Mouse (Mus musculus) E14TG2a.4 (cell line): ENCODE data around the gene Gm44965.

Source experiments
- H3K27me3 ChIP-seq: 2 replicates; pipeline ENCODE4 v1.6.1; 2014; ENCODE audit warnings: low read length, control low read depth; ENCODE audit not compliant: insufficient read depth
- H3K36me3 ChIP-seq: 2 replicates; pipeline ENCODE4 v1.6.1; 2014; ENCODE audit warnings: low read length, control low read depth; ENCODE audit not compliant: insufficient read depth
- H3K4me1 ChIP-seq: replicated peaks from 2 replicates; pipeline ENCODE4 v1.6.1; 2014; ENCODE audit warnings: low read depth, low read length, control low read depth
- H3K4me3 ChIP-seq: replicated peaks from 2 replicates; pipeline ENCODE4 v1.5.1; 2014; ENCODE audit warnings: mild to moderate bottlenecking, low read length
- H3K9me3 ChIP-seq: 2 replicates; pipeline ENCODE4 v1.6.1; 2014; ENCODE audit warnings: low read length, control low read depth
- CTCF ChIP-seq: conservative IDR thresholded peaks from 2 replicates; pipeline ENCODE4 v1.5.1; 2014; ENCODE audit warnings: low read length
- NANOG ChIP-seq: IDR thresholded peaks from 2 replicates; pipeline ENCODE4 v1.6.1; 2014; ENCODE audit warnings: borderline replicate concordance, low read length, mixed read lengths
- POU5F1 ChIP-seq: IDR thresholded peaks from 2 replicates; pipeline ENCODE4 v1.6.1; 2014; ENCODE audit warnings: low read length, borderline replicate concordance

Gm44965 gene

DNA sequence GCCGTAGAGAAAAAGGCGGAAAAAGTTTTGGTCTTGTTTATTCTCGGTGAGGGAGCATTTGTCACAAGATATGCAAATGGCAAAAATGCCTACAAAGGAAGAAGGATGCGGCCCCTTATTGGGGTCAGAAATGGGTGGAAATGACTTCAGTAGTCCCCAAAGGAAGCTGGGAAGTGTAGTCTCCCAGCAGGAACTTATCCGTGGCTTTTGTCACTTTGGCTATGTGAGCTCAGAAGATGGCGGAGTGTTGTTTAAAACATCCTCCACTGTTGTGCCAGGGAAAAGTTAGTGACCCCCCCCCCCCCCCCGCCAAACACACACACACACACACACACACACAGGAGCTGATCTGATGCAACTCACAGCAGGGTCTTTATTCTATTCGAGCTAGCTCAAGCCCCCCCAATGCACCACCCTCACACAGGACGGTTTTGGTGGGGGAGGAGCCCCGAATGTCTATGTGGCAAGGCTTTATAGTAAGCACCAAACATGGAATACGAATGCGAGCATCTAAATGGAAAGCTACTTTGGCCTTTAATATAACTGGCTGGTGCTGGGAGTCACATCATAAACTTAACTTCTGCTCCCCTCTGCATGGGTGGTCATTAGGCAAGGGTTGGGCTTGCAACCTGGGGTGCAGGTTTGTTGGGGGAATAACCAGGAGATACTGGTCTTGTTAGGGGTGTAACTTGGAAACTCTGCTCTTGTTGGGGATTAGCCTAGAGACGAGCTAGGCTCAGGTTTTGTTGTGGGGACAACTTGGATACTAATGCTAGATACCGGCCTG, 38.4 kb upstream of the Gm44965 start:
- Histone ChIP-seq H3K36me3 (no peaks in the 10 kb centered on the region), H3K4me3 (peak overlapping the region; percentile 74), H3K9me3 (no peaks in the 10 kb centered on the region), H3K4me1 (peaks cover 21% of the 10 kb centered on the region), H3K27me3 (peaks cover 4% of the 10 kb centered on the region; the same call in 1 of the 2 replicates)
- TF ChIP-seq CTCF: no peak
- TF ChIP-seq POU5F1: no peak
- no peak for TF ChIP-seq NANOG

DNA sequence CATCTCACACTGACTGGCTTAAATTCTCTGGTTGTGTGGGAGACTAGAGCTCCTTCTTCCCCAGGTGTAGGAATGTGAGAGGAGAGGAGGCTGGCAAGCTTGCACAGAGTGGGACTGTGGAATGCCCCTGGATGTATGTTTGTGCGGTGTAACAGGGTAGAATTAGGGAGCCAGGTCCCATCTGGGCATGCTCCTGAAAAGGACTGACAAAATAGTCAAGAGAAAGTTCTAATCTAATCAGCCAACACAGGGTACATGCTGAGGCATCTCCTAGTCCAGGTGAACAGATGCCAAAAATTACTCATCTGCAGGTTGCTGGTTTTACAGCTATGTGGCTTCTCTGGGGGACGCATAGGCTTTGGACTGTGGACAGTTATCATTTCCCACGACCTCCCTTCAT, 37.8 kb upstream of the Gm44965 start:
- Histone ChIP-seq H3K36me3 (no peaks in the 10 kb centered on the region), H3K27me3 (peaks cover 2% of the 10 kb centered on the region; the same call in 1 of the 2 replicates), H3K9me3 (no peaks in the 10 kb centered on the region), H3K4me1 (peaks cover 21% of the 10 kb centered on the region), H3K4me3 (no peak overlapping the region; the same call in 1 of the 2 replicates)
- TF ChIP-seq CTCF: no peak
- no peak for TF ChIP-seq NANOG
- no peak for TF ChIP-seq POU5F1

DNA sequence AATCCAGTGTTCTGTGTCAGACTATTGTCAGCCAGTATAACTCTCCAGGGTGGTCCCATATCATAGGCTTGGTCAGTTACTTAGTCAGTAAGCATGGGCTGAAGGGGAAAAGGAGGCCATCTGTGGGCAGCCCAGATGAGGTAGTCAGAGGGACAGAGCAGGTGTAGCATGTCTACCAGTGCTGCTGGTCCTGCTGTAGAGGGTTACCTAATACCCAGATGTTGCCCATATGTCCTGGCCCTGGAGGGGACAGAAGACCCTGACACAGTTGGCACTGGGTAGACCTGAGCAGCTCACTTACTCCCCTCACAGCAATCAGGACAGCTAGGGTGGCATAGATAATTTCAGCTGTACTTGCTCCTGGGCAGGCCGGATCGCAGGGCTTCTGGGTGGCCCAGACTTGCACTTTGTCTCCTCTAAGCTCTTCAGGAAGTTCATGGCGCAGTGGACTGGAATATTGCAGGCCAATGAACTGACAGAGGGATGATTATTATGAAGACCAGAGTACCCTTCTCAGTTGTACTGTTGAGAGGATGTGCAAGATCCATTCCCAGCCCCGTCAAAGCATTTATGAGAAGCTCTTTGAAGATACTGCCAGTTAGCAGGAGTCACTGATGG, 27.9 kb upstream of the Gm44965 start:
- Histone ChIP-seq H3K27me3 (no peaks in the 10 kb centered on the region; the same call in 1 of the 2 replicates), H3K4me1 (0 out of 2 replicates have a peak, but pooled peaks cover 5% of the 10 kb centered on the region), H3K4me3 (no peak overlapping the region), H3K36me3 (0 out of 2 replicates have a peak, but pooled peaks cover 5% of the 10 kb centered on the region), H3K9me3 (peaks cover 14% of the 10 kb centered on the region)
- TF ChIP-seq POU5F1 (no peak), NANOG (no peak), CTCF (no peak)

DNA sequence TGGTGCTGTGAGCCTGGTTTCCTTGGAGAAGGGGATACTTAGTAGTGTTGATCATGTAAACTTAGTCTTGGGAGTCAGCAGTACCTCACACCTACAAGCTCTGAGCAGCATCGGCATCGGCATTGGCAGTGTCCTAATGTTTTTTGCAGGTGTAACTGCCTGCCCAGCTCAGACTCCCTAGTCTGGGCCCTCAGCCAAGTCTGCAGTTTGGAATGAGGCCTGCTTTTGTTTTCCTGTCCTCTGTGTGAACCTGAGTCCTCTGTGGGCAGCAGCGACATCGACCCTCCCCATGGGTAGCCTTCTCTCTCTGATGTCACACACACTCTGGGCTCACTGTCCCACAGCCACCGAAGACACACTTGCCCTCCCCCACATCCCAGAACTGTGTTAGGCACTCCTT, 27.4 kb upstream of the Gm44965 start:
- Histone ChIP-seq H3K4me1 (0 out of 2 replicates have a peak, but pooled peaks cover 5% of the 10 kb centered on the region), H3K36me3 (0 out of 2 replicates have a peak, but pooled peaks cover 5% of the 10 kb centered on the region), H3K27me3 (no peaks in the 10 kb centered on the region; the same call in 1 of the 2 replicates), H3K9me3 (peaks cover 15% of the 10 kb centered on the region), H3K4me3 (no peak overlapping the region)
- TF ChIP-seq NANOG (no peak), CTCF (no peak), POU5F1 (no peak)

DNA sequence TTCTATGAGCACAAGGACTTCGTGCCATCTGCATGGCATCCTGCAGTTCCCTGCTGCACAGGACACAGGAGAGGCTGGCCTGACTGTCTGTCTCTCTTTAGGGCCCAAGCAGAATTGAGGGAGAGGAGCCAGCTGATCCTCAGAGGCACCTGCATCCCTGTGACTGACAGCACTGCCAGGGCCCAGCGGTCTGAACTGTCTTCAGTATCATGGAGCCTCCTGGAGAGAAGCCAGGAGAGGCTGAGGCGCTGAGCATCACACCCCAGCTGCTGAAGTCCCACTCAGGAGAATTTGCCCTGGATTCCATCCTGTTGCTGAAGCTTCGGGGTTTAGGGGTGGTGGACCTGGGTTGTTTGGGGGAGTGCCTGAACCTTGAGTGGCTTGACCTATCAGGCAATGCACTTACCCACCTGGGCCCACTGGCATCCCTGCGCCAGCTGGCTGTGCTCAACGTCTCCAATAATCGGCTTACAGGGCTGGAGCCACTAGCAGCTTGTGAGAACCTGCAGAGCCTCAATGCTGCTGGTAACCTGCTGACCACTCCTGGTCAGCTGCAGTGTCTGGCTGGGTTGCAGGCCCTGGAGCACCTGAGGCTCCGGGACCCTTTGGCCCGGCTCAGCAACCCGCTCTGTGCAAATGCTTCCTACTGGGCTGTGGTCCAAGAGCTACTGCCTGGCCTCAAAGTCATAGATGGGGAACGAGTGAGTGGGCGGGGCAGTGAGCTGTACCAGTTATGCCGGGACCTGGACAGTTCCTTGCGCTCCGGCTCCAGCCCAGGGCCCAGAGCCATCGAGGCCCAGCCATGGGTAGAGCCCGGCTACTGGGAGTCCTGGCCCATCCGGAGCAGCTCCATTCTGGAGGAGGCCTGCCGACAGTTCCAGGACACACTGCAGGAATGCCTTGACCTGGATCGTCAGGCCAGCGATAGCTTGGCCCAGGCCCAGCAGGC, 25.4 kb upstream of the Gm44965 start:
- no peak overlapping the region for H3K4me3 ChIP-seq
- TF ChIP-seq NANOG (no peak), POU5F1 (no peak), CTCF (no peak)
- H3K9me3 ChIP-seq: peaks cover 15% of the 10 kb centered on the region
- 0 out of 2 replicates have a peak, but pooled peaks cover 5% of the 10 kb centered on the region for H3K36me3 ChIP-seq
- 0 out of 2 replicates have a peak, but pooled peaks cover 5% of the 10 kb centered on the region for H3K4me1 ChIP-seq
- peaks cover 7% of the 10 kb centered on the region; the same call in 1 of the 2 replicates for H3K27me3 ChIP-seq

DNA sequence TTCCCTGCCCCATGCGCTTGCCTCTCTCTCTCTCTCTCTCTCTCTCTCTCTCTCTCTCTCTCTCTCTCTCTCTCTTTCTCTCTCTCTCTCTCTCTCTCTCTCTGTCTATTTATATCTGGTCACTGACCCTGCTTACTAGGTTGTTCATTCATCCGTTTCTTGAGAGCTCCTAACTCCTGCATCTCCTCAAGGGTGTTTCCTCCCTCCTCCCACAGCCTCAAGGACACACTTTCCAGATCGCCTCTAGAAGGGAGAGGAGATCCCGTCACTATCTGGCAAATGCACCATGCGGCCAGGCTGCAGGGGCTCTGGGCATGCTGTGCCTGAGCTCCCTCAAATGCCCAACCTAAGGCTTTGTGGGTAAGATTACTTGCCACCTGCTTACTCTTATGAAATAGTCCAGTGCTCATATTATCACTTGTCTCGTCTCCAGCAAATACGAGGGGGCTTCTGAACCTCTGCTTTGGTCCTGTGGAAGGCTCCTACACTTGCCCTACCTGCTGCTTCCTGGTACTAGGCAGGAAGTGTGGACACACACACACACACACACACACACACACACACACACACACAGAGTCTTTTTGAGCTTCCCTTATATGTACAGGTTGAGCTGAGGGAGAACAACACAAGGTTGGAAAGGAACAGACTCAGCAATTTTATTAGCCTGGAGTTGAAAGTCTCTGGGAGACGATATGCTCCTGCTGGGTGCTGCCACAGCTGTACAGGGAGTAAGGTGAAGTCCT, 24.5 kb upstream of the Gm44965 start:
- Histone ChIP-seq H3K27me3 (peaks cover 8% of the 10 kb centered on the region; the same call in 1 of the 2 replicates), H3K4me3 (no peak overlapping the region), H3K36me3 (0 out of 2 replicates have a peak, but pooled peaks cover 5% of the 10 kb centered on the region), H3K9me3 (peaks cover 15% of the 10 kb centered on the region), H3K4me1 (0 out of 2 replicates have a peak, but pooled peaks cover 5% of the 10 kb centered on the region)
- TF ChIP-seq CTCF (no peak), POU5F1 (no peak)

DNA sequence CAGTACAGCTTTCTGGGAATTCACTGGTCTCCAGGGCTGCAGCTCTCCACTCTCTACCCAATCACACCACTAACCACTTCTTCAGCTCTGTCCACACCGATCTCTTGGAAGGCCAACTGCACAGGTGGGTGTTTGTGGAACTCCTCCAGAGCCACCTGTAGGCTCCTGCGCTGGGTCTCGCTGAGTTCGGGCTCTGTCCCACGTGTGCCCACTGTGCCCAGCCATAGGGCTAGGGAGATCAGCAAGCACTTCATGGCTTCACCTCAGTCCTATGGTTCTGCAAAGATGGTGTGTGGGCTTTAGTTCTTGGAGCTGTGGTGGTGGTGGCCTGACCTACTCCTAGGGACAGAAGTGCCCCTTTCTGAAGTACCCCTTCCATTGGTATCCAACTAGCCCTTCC, 21.7 kb upstream of the Gm44965 start:
- Histone ChIP-seq H3K9me3 (peaks cover 15% of the 10 kb centered on the region), H3K4me1 (0 out of 2 replicates have a peak, but pooled peaks cover 5% of the 10 kb centered on the region), H3K36me3 (no peaks in the 10 kb centered on the region), H3K27me3 (peaks cover 12% of the 10 kb centered on the region; the same call in 1 of the 2 replicates), H3K4me3 (no peak overlapping the region)
- TF ChIP-seq POU5F1 (no peak), NANOG (no peak), CTCF (no peak)
